Mouse (Mus musculus): ENCODE data around the gene AL731706.1.
A peak's percentile ranks its signal among the peaks of the same experiment; 100 is the strongest.

- TF ChIP-seq MAX (IDR thresholded peaks at IDR 0.05; ENCODE audit: low read depth) (no peak), POLR2A (IDR thresholded peaks at IDR 0.05; ENCODE audit: insufficient read length, low read depth) (peak; percentile 61), POLR2AphosphoS2 (IDR thresholded peaks at IDR 0.05; ENCODE audit: insufficient read length, low read depth) (peak; percentile 57), MYOG (IDR thresholded peaks at IDR 0.05; ENCODE audit: control insufficient read depth in 1 of 3, insufficient read depth in 1 of 3, insufficient read length in 2 of 3, low read depth in 2 of 3) (no peak), MYOD1 (IDR thresholded peaks at IDR 0.05; ENCODE audit: control insufficient read depth in 1 of 3, insufficient read length in 2 of 3, low read depth in 2 of 3) (no peak), E2F4 (IDR thresholded peaks at IDR 0.05; ENCODE audit: insufficient read depth) (no peak), CEBPB (IDR thresholded peaks at IDR 0.05; ENCODE audit: insufficient read depth, poor library complexity, severe bottlenecking) (no peak), USF1 (IDR thresholded peaks at IDR 0.05; ENCODE audit: low read depth) (no peak), SRF (IDR thresholded peaks at IDR 0.05; ENCODE audit: control insufficient read depth, insufficient read length, low read depth) (no peak), TCF12 (IDR thresholded peaks at IDR 0.05; ENCODE audit: insufficient read depth, poor library complexity, severe bottlenecking) (no peak), TCF3 (IDR thresholded peaks at IDR 0.05; ENCODE audit: insufficient read length, low read depth) (no peak)
Observed at GRCm38 (mm10) chr2:136891951-136892371, 772 bp upstream of the AL731706.1 start.

Data from myocyte (in vitro differentiated cells).